Mouse (Mus musculus) hindbrain, postnatal 0 days (tissue): ENCODE data around the gene Gtf2i. TPM values are rescaled to one million over a fixed set of nuclear protein-coding genes. Genes with fewer than 3 reads are reported as not detected.

ENCODE experiments used
- ATAC-seq: fragments of 200-750 bp; cut with Nextera tagmentation; 2 replicates; pipeline ENCODE4 v1.8.0; 2017; ENCODE audit warnings: mild to moderate bottlenecking, moderate TSS enrichment, moderate library complexity
- DNase-seq: peaks from one replicate; pipeline ENCODE4 v3.0.0-alpha.2; 2015; ENCODE audit warnings: low spot score
- H3K27ac ChIP-seq: fragments of 300-500 bp; sonication (generic); 2 replicates; pipeline ENCODE4 v1.5.1; 2014; ENCODE audit warnings: mild to moderate bottlenecking
- H3K27me3 ChIP-seq: fragments of 300-500 bp; sonication (generic); 2 replicates; pipeline ENCODE4 v1.6.1; 2014; ENCODE audit warnings: low read length, mixed read lengths; ENCODE audit not compliant: insufficient read depth
- H3K36me3 ChIP-seq: fragments of 300-500 bp; sonication (generic); 2 replicates; pipeline ENCODE4 v1.6.1; 2014; ENCODE audit warnings: low read length, mixed read lengths; ENCODE audit not compliant: insufficient read depth
- H3K4me1 ChIP-seq: fragments of 300-500 bp; sonication (generic); 2 replicates; pipeline ENCODE4 v1.6.1; 2014; ENCODE audit warnings: antibody characterized with exemption, low read length, mixed read lengths; ENCODE audit not compliant: insufficient read depth
- H3K4me2 ChIP-seq: fragments of 300-500 bp; sonication (generic); 2 replicates; pipeline ENCODE4 v1.6.1; 2014; ENCODE audit warnings: low read depth, mild to moderate bottlenecking, low read length, moderate library complexity, mixed read lengths
- H3K4me3 ChIP-seq: fragments of 300-500 bp; sonication (generic); 2 replicates; pipeline ENCODE4 v1.5.1; 2014; ENCODE audit warnings: low read length
- H3K9ac ChIP-seq: fragments of 300-500 bp; sonication (generic); replicated peaks from 2 replicates; pipeline ENCODE4 v1.6.1; 2014; ENCODE audit warnings: mild to moderate bottlenecking, low read length, moderate library complexity, mixed read lengths
- H3K9me3 ChIP-seq: fragments of 300-500 bp; sonication (generic); 2 replicates; pipeline ENCODE4 v1.6.1; 2016; ENCODE audit warnings: low read length, mixed read lengths
- CTCF ChIP-seq: IDR thresholded peaks from 2 replicates; pipeline ENCODE4 v1.5.1; 2016; ENCODE audit warnings: antibody characterized with exemption, control low read depth, low read depth
- WGBS: fragments of 180-500 bp; shearing (Covaris S2); extraction: QIAGEN DNeasy Blood & Tissue Kit; methylation state at CpG from one replicate; pipeline ENCODE4 v1.1.7; 2014; 5-methylcytosine and 5-hydroxymethylcytosine counted together
- polyA plus RNA-seq: library from polyadenylated mRNA; unstranded; fragments of >200 nt; fragmentation: Nextera tagmentation; extraction: Ambion mirVana; gene quantifications from 2 replicates; pipeline ENCODE4 v1.2.1, GENCODE M21; 2015
- total RNA-seq: library from RNA; depleted of rRNA; stranded (reverse); fragments of >200 nt; gene quantifications from 2 replicates; pipeline ENCODE4 v1.2.3, GENCODE M21; 2014

Gtf2i gene
- total and polyA plus RNA-seq, 2 experiments from 2014 or later, result 85.6 to 103 TPM

DNA sequence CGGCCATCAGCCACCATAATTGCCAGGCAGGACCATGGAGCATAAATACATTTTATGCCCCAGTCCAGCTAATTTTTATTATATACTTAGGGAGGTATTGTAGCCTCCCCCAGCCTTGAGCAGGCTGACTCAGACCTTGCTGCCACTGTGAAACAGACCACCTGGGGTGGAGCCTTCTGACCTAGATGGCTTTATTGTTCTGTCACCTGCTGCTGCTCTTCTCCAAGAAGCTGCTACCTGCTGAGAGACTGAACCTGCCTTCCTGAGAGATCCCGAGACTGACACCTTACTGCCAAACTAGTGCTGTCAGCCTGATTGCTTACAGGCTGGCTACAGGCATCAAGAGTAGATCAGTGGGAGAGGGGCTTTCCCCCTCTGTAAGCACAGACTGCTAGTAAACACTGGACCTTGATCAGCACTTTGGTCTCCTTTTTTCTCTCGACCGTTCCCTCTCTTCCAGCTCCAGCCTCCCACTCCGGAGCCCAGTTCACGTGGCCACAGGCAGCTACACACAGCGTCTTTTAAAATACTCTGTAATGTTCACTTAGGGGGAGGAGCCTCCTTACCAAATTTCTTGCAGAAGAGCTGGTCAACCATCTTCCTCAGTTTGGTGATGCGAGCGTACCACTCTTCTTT lies 54.4 kb downstream of the Gtf2i start:
- Histone ChIP-seq H3K4me2 (no peak overlapping the region), H3K36me3 (peaks cover 84% of the 10 kb centered on the region), H3K9ac (no peak overlapping the region), H3K27me3 (no peaks in the 10 kb centered on the region), H3K4me3 (no peak overlapping the region), H3K4me1 (no peaks in the 10 kb centered on the region), H3K27ac (no peak overlapping the region), H3K9me3 (no peaks in the 10 kb centered on the region)
- ATAC-seq (no peak), DNase-seq (no peak)
- TF ChIP-seq CTCF, result no peak
- WGBS, result 85% methylated on average over 9 of the region's 9 CpGs

DNA sequence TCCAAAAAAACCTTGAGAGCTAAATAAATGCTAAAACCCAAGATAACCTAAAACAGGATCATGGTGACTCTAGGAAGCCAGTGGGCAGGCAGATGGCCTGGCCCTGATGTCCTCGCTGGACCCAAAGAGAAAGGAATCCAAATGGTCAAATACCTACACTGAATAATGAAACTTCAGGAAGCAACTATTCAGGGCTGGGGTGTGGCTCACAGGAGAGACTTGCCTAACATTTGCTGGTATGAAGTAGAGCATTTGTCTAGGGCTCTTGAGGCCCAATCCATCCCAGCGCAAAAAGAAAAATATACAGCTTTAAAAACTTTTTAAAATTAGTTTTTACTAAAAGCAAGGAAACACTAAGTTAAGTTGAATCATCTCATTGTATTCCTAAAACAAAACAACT lies 55.6 kb downstream of the Gtf2i start:
- no peak overlapping the region for H3K4me2 ChIP-seq
- no peaks in the 10 kb centered on the region for H3K27me3 ChIP-seq
- H3K36me3 ChIP-seq, result peaks cover 83% of the 10 kb centered on the region
- 90% methylated on average over 2 of the region's 2 CpGs for WGBS
- no peak for ATAC-seq
- DNase-seq, result no peak
- no peak overlapping the region for H3K27ac ChIP-seq
- no peak overlapping the region for H3K9ac ChIP-seq
- H3K4me3 ChIP-seq, result no peak overlapping the region
- H3K4me1 ChIP-seq, result no peaks in the 10 kb centered on the region
- H3K9me3 ChIP-seq, result no peaks in the 10 kb centered on the region
- no peak for TF ChIP-seq CTCF

DNA sequence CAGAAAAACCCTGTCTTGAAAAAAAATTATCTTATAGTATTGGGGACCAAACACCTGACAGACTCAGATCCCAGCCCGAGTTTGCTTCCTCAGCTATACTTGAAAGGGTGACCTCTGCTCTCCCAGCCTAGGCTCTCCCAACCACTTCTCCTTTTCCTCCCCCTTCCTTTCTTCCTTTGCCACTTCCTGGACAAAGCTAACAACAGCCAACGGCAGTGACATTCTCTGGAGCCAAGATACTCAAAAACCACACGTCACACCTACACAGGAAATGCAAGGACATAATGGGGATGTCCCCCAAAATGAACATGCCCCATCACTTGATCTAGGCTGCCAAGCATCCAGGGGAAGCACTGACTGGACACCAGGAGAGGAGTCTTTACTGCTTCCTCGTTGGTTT lies 56.2 kb downstream of the Gtf2i start:
- Histone ChIP-seq H3K4me2 (no peak overlapping the region), H3K27me3 (no peaks in the 10 kb centered on the region), H3K4me1 (no peaks in the 10 kb centered on the region), H3K4me3 (no peak overlapping the region), H3K27ac (no peak overlapping the region), H3K9me3 (no peaks in the 10 kb centered on the region), H3K36me3 (peaks cover 83% of the 10 kb centered on the region), H3K9ac (no peak overlapping the region)
- no peak for ATAC-seq
- 81% methylated on average over 4 of the region's 4 CpGs for WGBS
- TF ChIP-seq CTCF, result no peak
- no peak for DNase-seq

DNA sequence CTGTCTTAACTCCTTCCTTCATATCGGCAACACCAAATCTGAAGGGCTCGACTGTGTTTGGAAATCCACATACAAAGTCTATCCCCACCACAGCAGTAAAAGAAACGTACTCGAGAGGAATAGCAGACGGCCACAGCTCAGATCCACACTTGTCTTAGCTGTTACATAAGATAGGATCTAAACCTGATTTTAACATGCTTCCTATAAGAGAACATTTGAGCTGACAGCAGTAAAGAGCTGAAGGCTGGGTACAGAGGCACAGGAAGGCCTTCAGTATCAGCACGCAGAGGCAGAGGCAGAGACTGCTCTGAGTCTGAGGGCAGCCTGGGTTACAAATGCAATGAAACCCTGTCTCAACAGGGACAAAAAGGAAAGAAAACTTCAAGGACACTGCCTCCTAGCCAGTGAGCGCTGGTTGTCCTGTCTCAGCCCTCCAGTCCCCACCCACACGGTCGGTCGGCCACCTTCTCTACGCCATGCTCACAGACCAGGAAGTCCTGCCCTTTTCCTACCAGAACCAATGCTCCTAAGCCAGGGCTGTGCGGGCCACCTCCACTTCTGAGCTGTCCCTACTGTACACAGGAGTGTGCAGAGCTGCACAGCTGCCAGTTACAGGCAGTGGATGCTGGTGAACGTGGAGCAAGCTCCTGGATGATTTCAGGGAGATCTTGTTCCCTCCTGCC lies 57.1 kb downstream of the Gtf2i start:
- no peak overlapping the region for H3K27ac ChIP-seq
- no peaks in the 10 kb centered on the region for H3K9me3 ChIP-seq
- 92% methylated on average over 13 of the region's 13 CpGs for WGBS
- H3K36me3 ChIP-seq, result peaks cover 82% of the 10 kb centered on the region
- H3K9ac ChIP-seq, result no peak overlapping the region
- no peaks in the 10 kb centered on the region for H3K27me3 ChIP-seq
- TF ChIP-seq CTCF, result no peak
- DNase-seq (no peak), ATAC-seq (no peak)
- no peak overlapping the region for H3K4me2 ChIP-seq
- H3K4me1 ChIP-seq, result no peaks in the 10 kb centered on the region
- no peak overlapping the region for H3K4me3 ChIP-seq

DNA sequence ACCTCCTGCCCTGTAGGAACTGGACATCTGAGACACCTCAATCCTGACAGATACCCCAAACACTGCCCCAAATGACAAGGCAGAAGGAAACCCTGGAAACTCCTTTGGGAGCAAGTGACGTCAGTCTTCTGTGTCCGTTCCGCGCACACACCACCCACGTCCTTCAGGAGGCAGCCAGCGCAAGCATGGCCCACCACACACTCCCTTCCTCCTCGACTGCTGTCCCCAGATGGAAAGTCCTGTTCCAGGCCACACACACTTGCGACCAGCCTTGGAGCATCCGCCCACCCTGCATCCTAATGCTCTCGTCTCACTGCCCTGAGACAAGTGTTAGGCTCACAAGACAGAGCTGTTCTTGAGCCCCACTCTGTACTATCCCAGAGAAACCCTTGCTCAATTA lies 59.3 kb downstream of the Gtf2i start:
- Histone ChIP-seq H3K9me3 (no peaks in the 10 kb centered on the region), H3K4me2 (no peak overlapping the region), H3K9ac (no peak overlapping the region), H3K36me3 (peaks cover 81% of the 10 kb centered on the region), H3K27ac (no peak overlapping the region), H3K27me3 (no peaks in the 10 kb centered on the region), H3K4me3 (no peak overlapping the region), H3K4me1 (no peaks in the 10 kb centered on the region)
- 88% methylated on average over 10 of the region's 10 CpGs for WGBS
- TF ChIP-seq CTCF, result no peak
- DNase-seq, result no peak
- no peak for ATAC-seq

DNA sequence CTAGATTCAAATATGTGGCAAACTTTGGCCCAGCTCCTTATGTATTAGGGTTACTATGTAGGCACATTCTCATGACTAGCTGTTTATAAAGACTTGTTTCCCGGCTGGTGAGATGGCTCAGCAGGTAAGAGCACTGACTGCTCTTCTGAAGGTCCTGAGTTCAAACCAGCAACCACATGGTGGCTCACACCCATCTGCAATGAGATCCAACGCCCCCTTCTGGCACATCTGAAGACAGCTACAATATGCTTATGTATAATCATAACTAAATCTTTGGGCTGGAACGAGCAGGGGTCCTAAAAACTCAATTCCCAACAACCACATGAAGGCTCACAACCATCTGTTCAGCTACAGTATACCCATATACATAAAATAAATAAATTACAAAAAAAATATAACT lies 60.8 kb downstream of the Gtf2i start:
- peak; percentile 28 for TF ChIP-seq CTCF
- no peak overlapping the region for H3K4me3 ChIP-seq
- no peaks in the 10 kb centered on the region for H3K9me3 ChIP-seq
- no peak overlapping the region for H3K4me2 ChIP-seq
- 75% methylated on average over 3 of the region's 3 CpGs for WGBS
- ATAC-seq (no peak), DNase-seq (no peak)
- H3K27ac ChIP-seq, result no peak overlapping the region
- no peak overlapping the region for H3K9ac ChIP-seq
- H3K4me1 ChIP-seq, result no peaks in the 10 kb centered on the region
- peaks cover 79% of the 10 kb centered on the region for H3K36me3 ChIP-seq
- no peaks in the 10 kb centered on the region for H3K27me3 ChIP-seq

DNA sequence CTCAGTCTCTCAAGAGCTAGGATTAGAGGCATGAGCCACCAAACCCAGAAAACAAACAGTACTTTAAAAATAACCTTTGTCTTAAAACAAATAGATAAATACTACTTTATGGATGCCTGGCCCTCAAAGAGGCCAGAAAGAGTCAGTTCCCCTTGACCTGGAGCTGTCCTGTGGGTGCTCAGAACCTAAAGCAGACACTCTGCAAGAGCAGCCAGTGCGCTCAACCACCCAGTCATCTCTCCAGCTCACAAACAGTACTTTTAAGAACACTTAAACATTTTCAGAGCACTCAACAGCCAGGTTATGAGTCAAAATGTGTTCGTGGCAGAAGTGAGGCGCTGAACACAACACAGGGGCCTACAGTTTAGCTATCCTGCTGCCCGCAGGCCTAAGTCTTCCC lies 63.5 kb downstream of the Gtf2i start:
- Histone ChIP-seq H3K9ac (no peak overlapping the region), H3K9me3 (no peaks in the 10 kb centered on the region), H3K4me3 (no peak overlapping the region), H3K36me3 (peaks cover 92% of the 10 kb centered on the region), H3K27me3 (no peaks in the 10 kb centered on the region), H3K27ac (no peak overlapping the region), H3K4me1 (no peaks in the 10 kb centered on the region), H3K4me2 (no peak overlapping the region)
- no peak for TF ChIP-seq CTCF
- ATAC-seq (no peak), DNase-seq (no peak)
- WGBS, result 98% methylated on average over 4 of the region's 4 CpGs
